Mouse (Mus musculus): ENCODE measurements around the gene Rdh8. TPM values are rescaled to one million over a fixed set of nuclear protein-coding genes. Genes with fewer than 3 reads are reported as not detected.
"Not testable (repeated sequence)": the region's sequence is repeated elsewhere in the genome, so short reads cannot be mapped to it uniquely, and the experiment has no call there.

Gene Rdh8
- polyA plus RNA-seq, 1 experiment from 2014 or later: not detected

DNA sequence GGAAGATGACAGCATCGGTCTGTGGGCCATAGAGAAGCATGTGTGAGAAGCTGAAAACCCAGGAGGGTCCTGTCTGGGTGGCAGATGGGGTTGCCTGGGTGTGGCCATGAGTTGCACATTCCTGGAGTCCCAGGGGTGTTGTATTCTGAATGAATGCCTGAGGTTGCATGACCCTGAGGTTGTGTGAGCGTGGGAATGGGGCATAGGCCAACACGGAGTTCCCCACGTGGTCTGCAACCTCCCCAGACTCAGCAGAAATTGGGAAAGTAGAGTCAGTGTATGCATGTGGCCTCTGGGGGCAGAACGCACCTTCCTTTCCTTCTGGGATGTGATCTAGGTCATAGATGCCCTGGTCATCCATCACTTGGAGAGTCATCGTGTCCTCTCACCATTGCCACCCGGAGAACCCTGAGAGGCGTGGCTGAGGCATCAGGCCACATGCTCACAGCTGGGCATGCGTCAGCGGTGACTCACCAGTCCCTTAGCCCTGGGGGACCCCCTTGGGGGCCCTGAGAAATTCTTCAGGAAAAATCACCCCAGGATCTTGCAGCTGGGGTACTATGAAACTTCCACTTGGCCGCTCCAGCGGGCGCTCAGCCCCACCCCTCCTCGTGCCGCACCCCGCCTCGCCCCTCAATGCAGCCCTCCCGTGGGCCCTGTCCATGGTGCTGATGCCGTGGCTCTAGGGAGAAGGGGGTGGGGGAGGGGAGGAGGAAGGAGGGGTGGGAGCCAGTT lies 5.6 kb upstream of the Rdh8 start:
- Histone ChIP-seq H3K27me3 (peaks cover 5% of the 10 kb centered on the region; the same call in 1 of the 2 replicates), H3K4me3 (no peak overlapping the region), H3K36me3 (no peaks in the 10 kb centered on the region), H3K4me2 (peak overlapping the region; percentile 19; the same call in 1 of the 2 replicates), H3K9me3 (no peaks in the 10 kb centered on the region), H3K27ac (replicated peaks) (no peak overlapping the region), H3K4me1 (replicated peaks) (peaks cover 5% of the 10 kb centered on the region), H3K9ac (no peak overlapping the region)
- WGBS: 14% methylated on average over 19 of the region's 19 CpGs
- ATAC-seq (ENCODE audit: low FRiP score, low read depth): no peak

DNA sequence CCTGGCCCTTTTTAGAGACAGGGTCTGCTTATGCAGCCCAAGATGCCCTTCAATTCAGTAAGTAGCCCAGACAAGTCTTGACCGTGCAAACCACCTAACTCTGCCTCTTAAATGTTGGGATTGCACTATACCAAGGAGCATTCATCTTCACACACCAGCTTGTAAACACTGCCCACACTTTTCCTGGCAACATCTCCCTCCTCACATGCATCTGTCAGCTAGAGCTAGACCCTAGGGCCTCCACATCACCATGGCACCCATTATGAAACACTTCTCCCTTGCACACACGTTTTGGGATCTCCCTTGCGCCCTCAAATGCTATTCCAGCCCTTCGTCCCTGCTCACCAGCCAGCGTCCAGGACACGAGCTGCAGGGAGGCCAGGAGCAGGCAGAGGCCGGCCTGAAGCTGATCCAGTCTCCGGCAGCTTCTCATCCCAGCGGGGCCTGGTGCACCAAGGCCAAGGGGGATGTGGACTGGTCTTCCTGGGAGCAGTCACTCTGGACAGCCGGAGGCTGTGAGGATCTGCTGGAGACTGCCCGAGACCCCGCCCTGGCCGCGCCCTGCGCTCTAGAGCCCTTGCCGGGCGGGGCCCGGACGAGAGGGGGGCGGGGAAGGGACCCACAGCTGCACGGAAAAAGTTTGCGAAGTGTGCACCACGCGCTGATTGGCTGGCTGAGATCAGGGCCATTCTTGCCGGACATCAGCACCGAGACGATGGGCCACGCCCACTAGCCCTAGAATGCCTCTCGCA lies 3.6 kb upstream of the Rdh8 start, which contains the start of gene Col5a3:
Gene Col5a3, minus strand, starts transcription at position 547 of the 752 bp plus-strand sequence.
- Histone ChIP-seq H3K4me2 (peak within 1 kb of the TSS; percentile 47), H3K9ac (no peak within 1 kb of the TSS), H3K36me3 (no peaks in the 10 kb centered on the region), H3K27ac (replicated peaks) (no peak within 1 kb of the TSS), H3K4me3 (peak within 1 kb of the TSS; percentile 6; the same call in 1 of the 2 replicates), H3K9me3 (no peaks in the 10 kb centered on the region), H3K27me3 (peaks cover 5% of the 10 kb centered on the region; the same call in 1 of the 2 replicates), H3K4me1 (replicated peaks) (peaks cover 5% of the 10 kb centered on the region)
- 5% methylated on average over 24 of the region's 29 CpGs for WGBS
- 0 out of 2 replicates have a peak, but pooled peaks have one; percentile 31 for ATAC-seq (ENCODE audit: low FRiP score, low read depth)

- peaks cover under 1% of the 10 kb centered on the region for H3K4me1 ChIP-seq (replicated peaks)
- no peak overlapping the region for H3K4me2 ChIP-seq
- no peaks in the 10 kb centered on the region for H3K9me3 ChIP-seq
- no peak for ATAC-seq (ENCODE audit: low FRiP score, low read depth)
- H3K27me3 ChIP-seq: no peaks in the 10 kb centered on the region; the same call in 1 of the 2 replicates
- no peak overlapping the region for H3K4me3 ChIP-seq
- H3K36me3 ChIP-seq: no peaks in the 10 kb centered on the region
- no peak overlapping the region for H3K9ac ChIP-seq
- WGBS: 70% methylated on average over 5 of the region's 5 CpGs
- no peak overlapping the region for H3K27ac ChIP-seq (replicated peaks)
These were observed 1.7 kb downstream of the Rdh8 start for GRCm38 (mm10) chr9:20820001-20820400.

DNA sequence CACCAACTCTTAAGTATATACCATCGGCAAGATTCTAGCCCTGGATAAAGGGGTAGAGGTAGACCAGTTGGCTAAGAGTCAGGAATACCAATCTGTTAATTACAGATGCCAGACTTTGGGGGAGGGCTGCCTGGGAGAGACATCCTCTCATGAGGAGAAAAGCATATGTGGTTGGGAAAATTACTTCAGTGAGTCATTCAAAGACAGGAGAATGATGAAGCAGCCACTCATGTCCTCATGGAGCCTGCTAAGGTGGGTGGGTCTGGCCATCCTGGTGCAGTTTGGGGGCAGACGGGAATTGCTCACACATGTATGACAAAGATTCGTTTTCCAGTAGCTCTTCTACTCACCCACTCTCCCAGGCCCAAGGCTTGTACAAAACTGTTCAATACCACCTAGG lies 4.5 kb downstream of the Rdh8 start:
- Histone ChIP-seq H3K4me2 (no peak overlapping the region), H3K9ac (no peak overlapping the region), H3K9me3 (no peaks in the 10 kb centered on the region), H3K36me3 (no peaks in the 10 kb centered on the region), H3K27me3 (no peaks in the 10 kb centered on the region), H3K4me1 (replicated peaks) (no peaks in the 10 kb centered on the region), H3K4me3 (no peak overlapping the region), H3K27ac (replicated peaks) (no peak overlapping the region)
- 88% methylated on average over 3 of the region's 3 CpGs for WGBS
- ATAC-seq (ENCODE audit: low FRiP score, low read depth): no peak

DNA sequence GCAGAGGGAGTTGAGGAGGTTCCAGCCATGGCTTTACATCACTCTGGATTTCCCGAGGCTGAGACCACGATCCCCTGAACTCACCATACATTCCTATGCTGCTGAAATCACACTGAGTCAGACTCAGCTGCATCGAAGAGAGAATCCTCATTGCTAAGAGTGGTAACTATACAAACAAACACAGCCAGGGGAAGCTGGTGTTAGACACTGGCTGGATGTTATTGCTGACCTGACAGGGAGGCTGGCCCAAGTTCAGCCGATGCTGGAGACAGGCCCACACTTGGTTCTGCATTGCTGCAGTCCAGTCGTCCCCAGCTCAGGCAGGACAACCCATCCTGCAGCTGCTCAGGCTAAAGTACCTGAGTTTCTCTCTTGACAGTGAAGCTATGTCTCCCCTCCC lies 7.5 kb downstream of the Rdh8 start:
- Histone ChIP-seq H3K4me2 (no peak overlapping the region), H3K9me3 (no peaks in the 10 kb centered on the region), H3K4me1 (replicated peaks) (peaks cover 6% of the 10 kb centered on the region), H3K9ac (no peak overlapping the region), H3K27me3 (no peaks in the 10 kb centered on the region), H3K36me3 (no peaks in the 10 kb centered on the region), H3K4me3 (no peak overlapping the region), H3K27ac (replicated peaks) (no peak overlapping the region)
- ATAC-seq (ENCODE audit: low FRiP score, low read depth): no peak
- WGBS: 74% methylated on average over 5 of the region's 5 CpGs

GRCm38 (mm10) chr9:20828127-20828526 lies 9.8 kb downstream of the Rdh8 start:
- no peak overlapping the region for H3K4me2 ChIP-seq
- no peak overlapping the region for H3K4me3 ChIP-seq
- no peak for ATAC-seq (ENCODE audit: low FRiP score, low read depth)
- no peaks in the 10 kb centered on the region for H3K9me3 ChIP-seq
- H3K27me3 ChIP-seq: no peaks in the 10 kb centered on the region
- WGBS: 100% methylated on average over 1 of the region's 1 CpGs
- no peak overlapping the region for H3K9ac ChIP-seq
- no peak overlapping the region for H3K27ac ChIP-seq (replicated peaks)
- H3K36me3 ChIP-seq: no peaks in the 10 kb centered on the region
- peaks cover 12% of the 10 kb centered on the region for H3K4me1 ChIP-seq (replicated peaks)

GRCm38 (mm10) chr9:20830901-20831643 lies 12.8 kb downstream of the Rdh8 start:
- Histone ChIP-seq H3K27ac (replicated peaks) (no peak overlapping the region), H3K36me3 (no peaks in the 10 kb centered on the region)
- peak; percentile 91 for ATAC-seq (ENCODE audit: low FRiP score, low read depth)

GRCm38 (mm10) chr9:20834881-20835280 lies 16.6 kb downstream of the Rdh8 start:
- H3K9me3 ChIP-seq: no peaks in the 10 kb centered on the region
- no peaks in the 10 kb centered on the region for H3K27me3 ChIP-seq
- no peak overlapping the region for H3K4me3 ChIP-seq
- H3K4me1 ChIP-seq (replicated peaks): peaks cover 12% of the 10 kb centered on the region
- no peak for ATAC-seq (ENCODE audit: low FRiP score, low read depth)
- no peak overlapping the region for H3K4me2 ChIP-seq
- no peak overlapping the region for H3K9ac ChIP-seq
- 77% methylated on average over 1 of the region's 1 CpGs for WGBS
- no peaks in the 10 kb centered on the region for H3K36me3 ChIP-seq
- H3K27ac ChIP-seq (replicated peaks): no peak overlapping the region

More at GRCm38 (mm10) chr9:20830901-20831643, 12.8 kb downstream of the Rdh8 start:
- H3K9me3 ChIP-seq: no peaks in the 10 kb centered on the region
- H3K27me3 ChIP-seq: no peaks in the 10 kb centered on the region
- peaks cover 12% of the 10 kb centered on the region for H3K4me1 ChIP-seq (replicated peaks)
- 16% methylated on average over 19 of the region's 19 CpGs for WGBS
- H3K9ac ChIP-seq: peak overlapping the region; percentile 4; the same call in 1 of the 2 replicates
- peak overlapping the region; percentile 34 for H3K4me2 ChIP-seq
- no peak overlapping the region for H3K4me3 ChIP-seq

- not testable (repeated sequence) for H3K4me1 ChIP-seq (replicated peaks); H3K4me2 ChIP-seq; H3K4me3 ChIP-seq; H3K27ac ChIP-seq (replicated peaks); H3K9ac ChIP-seq; H3K36me3 ChIP-seq; H3K9me3 ChIP-seq; ATAC-seq (ENCODE audit: low FRiP score, low read depth); H3K27me3 ChIP-seq
- 88% methylated on average over 11 of the region's 11 CpGs for WGBS
These were observed 17.2 kb downstream of the Rdh8 start for GRCm38 (mm10) chr9:20835431-20835954.

DNA sequence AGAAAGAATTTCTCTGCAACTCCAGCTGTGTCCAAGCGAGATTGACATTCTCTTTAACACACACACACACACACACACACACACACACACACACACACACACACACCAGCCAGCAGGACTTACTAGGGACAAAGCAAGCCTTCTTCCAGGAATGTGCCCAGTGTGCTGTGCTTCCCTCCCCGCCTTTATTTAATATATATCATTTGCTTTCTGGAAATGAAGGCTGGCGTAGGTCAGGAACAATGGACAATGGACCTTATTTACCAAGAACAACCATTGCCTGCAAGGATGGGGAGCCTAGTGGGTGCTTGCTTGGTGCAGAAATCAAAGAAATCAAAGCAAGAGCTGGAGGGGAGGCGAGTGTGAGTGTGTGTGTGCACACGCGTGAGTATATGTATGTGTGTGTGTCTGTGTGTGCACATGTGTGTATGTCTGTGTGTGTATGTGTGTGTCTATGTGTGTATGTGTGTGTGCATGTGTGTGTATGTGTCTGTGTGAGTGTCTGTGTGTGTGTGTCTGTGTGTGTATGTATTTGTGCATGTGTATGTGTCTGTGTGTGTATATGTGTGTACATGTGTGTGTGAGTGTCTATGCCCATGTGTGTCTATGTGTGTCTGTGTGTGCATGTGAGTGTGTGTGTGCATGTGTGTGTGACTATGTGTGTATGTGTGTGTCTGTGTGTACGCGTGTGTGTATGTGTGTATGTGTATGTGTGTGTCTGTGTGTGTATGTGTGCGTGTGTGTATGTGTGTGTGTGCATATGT lies 19.1 kb downstream of the Rdh8 start:
- H3K9me3 ChIP-seq: no peaks in the 10 kb centered on the region

GRCm38 (mm10) chr9:20838931-20839330 lies 20.6 kb downstream of the Rdh8 start:
- WGBS: 46% methylated on average over 6 of the region's 6 CpGs
- Histone ChIP-seq H3K27me3 (no peaks in the 10 kb centered on the region), H3K4me1 (replicated peaks) (no peaks in the 10 kb centered on the region), H3K36me3 (no peaks in the 10 kb centered on the region), H3K9me3 (no peaks in the 10 kb centered on the region), H3K9ac (no peak overlapping the region), H3K4me3 (no peak overlapping the region), H3K27ac (replicated peaks) (no peak overlapping the region), H3K4me2 (no peak overlapping the region)
- ATAC-seq (ENCODE audit: low FRiP score, low read depth): no peak

More for the DNA sequence above, 19.1 kb downstream of the Rdh8 start:
- 80% methylated on average over 9 of the region's 9 CpGs for WGBS
- Histone ChIP-seq H3K4me3 (no peak overlapping the region), H3K36me3 (no peaks in the 10 kb centered on the region), H3K27me3 (no peaks in the 10 kb centered on the region), H3K4me2 (no peak overlapping the region), H3K27ac (replicated peaks) (no peak overlapping the region), H3K4me1 (replicated peaks) (no peaks in the 10 kb centered on the region), H3K9ac (no peak overlapping the region)
- ATAC-seq (ENCODE audit: low FRiP score, low read depth): no peak
